Mouse (Mus musculus) limb, embryonic 11.5 days (tissue): ENCODE data around the gene Fermt2. TPM values are rescaled to one million over a fixed set of nuclear protein-coding genes. Genes with fewer than 3 reads are reported as not detected.

Source experiments
- ATAC-seq: fragments of 200-750 bp; cut with Nextera tagmentation; 2 replicates; pipeline ENCODE4 v1.8.0; 2017; ENCODE audit warnings: low read depth; ENCODE audit not compliant: insufficient number of reproducible peaks, low FRiP score, low TSS enrichment
- DNase-seq: peaks from one replicate; pipeline ENCODE4 v3.0.0-alpha.2; 2015; ENCODE audit warnings: low spot score
- H3K27ac ChIP-seq: fragments of 300-500 bp; sonication (generic); replicated peaks from 2 replicates; pipeline ENCODE4 v1.5.1; 2014; ENCODE audit warnings: low read depth, mild to moderate bottlenecking, low read length
- H3K27me3 ChIP-seq: fragments of 300-500 bp; sonication (generic); 2 replicates; pipeline ENCODE4 v1.6.1; 2014; ENCODE audit warnings: mild to moderate bottlenecking, low read length, mixed read lengths; ENCODE audit not compliant: control insufficient read depth, insufficient read depth
- H3K36me3 ChIP-seq: fragments of 300-500 bp; sonication (generic); 2 replicates; pipeline ENCODE4 v1.6.1; 2014; ENCODE audit warnings: mild to moderate bottlenecking, low read length, moderate library complexity, mixed read lengths; ENCODE audit not compliant: control insufficient read depth, insufficient read depth
- H3K4me1 ChIP-seq: fragments of 300-500 bp; sonication (generic); 2 replicates; pipeline ENCODE4 v1.6.1; 2014; ENCODE audit warnings: low read length, mixed read lengths; ENCODE audit not compliant: control insufficient read depth, insufficient read depth
- H3K4me2 ChIP-seq: fragments of 300-500 bp; sonication (generic); 2 replicates; pipeline ENCODE4 v1.6.1; 2014; ENCODE audit warnings: low read depth, mild to moderate bottlenecking, moderate library complexity; ENCODE audit not compliant: severe bottlenecking
- H3K4me3 ChIP-seq: fragments of 300-500 bp; sonication (generic); 2 replicates; pipeline ENCODE4 v1.5.1; 2014; ENCODE audit warnings: low read depth, low read length
- H3K9ac ChIP-seq: fragments of 300-500 bp; sonication (generic); 2 replicates; pipeline ENCODE4 v1.6.1; 2014; ENCODE audit warnings: mild to moderate bottlenecking, low read length
- H3K9me3 ChIP-seq: fragments of 300-500 bp; sonication (generic); 2 replicates; pipeline ENCODE4 v1.6.1; 2016; ENCODE audit warnings: low read length; ENCODE audit not compliant: control insufficient read depth
- WGBS: fragments of 180-500 bp; shearing (Covaris S2); extraction: QIAGEN DNeasy Blood & Tissue Kit; methylation state at CpG from one replicate; pipeline ENCODE4 v1.1.7; 2014; 5-methylcytosine and 5-hydroxymethylcytosine counted together
- polyA plus RNA-seq: library from polyadenylated mRNA; unstranded; fragments of >200 nt; fragmentation: Nextera tagmentation; extraction: Ambion mirVana; gene quantifications from 2 replicates; pipeline ENCODE4 v1.2.1, GENCODE M21; 2014

Gene Fermt2
- polyA plus RNA-seq, 1 experiment from 2014 or later = 121 TPM

GRCm38 (mm10) chr14:45464036-45465035, 65.6 kb downstream of the Fermt2 start:
- 63% methylated on average over 19 of the region's 19 CpGs for WGBS
- Histone ChIP-seq H3K4me3 (no peak overlapping the region), H3K27me3 (no peaks in the 10 kb centered on the region), H3K27ac (no peak overlapping the region), H3K4me1 (peaks cover 12% of the 10 kb centered on the region; the same call in 1 of the 2 replicates), H3K9ac (no peak overlapping the region), H3K4me2 (no peak overlapping the region), H3K36me3 (peaks cover 10% of the 10 kb centered on the region; the same call in 1 of the 2 replicates), H3K9me3 (no peaks in the 10 kb centered on the region)
- ATAC-seq (no peak), DNase-seq (no peak)

GRCm38 (mm10) chr14:45463599-45463998, 66.3 kb downstream of the Fermt2 start:
- H3K9ac ChIP-seq = no peak overlapping the region
- 26% methylated on average over 10 of the region's 10 CpGs for WGBS
- no peak overlapping the region for H3K4me2 ChIP-seq
- H3K4me3 ChIP-seq = no peak overlapping the region
- DNase-seq (peak; percentile 34), ATAC-seq (no peak)
- H3K9me3 ChIP-seq = no peaks in the 10 kb centered on the region
- no peaks in the 10 kb centered on the region for H3K27me3 ChIP-seq
- 0 out of 2 replicates have a peak overlapping the region, but pooled peaks have one; percentile 3 for H3K27ac ChIP-seq
- H3K36me3 ChIP-seq = peaks cover 5% of the 10 kb centered on the region; the same call in 1 of the 2 replicates
- peaks cover 12% of the 10 kb centered on the region; the same call in 1 of the 2 replicates for H3K4me1 ChIP-seq

- H3K36me3 ChIP-seq = peaks cover 5% of the 10 kb centered on the region; the same call in 1 of the 2 replicates
- no peak overlapping the region for H3K4me2 ChIP-seq
- ATAC-seq = no peak
- no peaks in the 10 kb centered on the region for H3K27me3 ChIP-seq
- H3K9me3 ChIP-seq = no peaks in the 10 kb centered on the region
- H3K27ac ChIP-seq = 0 out of 2 replicates have a peak overlapping the region, but pooled peaks have one; percentile 3
- WGBS = 69% methylated on average over 10 of the region's 10 CpGs
- DNase-seq = no peak
- no peak overlapping the region for H3K4me3 ChIP-seq
- no peak overlapping the region for H3K9ac ChIP-seq
- peaks cover 12% of the 10 kb centered on the region; the same call in 1 of the 2 replicates for H3K4me1 ChIP-seq
Measured at GRCm38 (mm10) chr14:45462875-45463475, 66.9 kb downstream of the Fermt2 start.

GRCm38 (mm10) chr14:45462374-45462773, 67.5 kb downstream of the Fermt2 start:
- no peak overlapping the region for H3K9ac ChIP-seq
- no peaks in the 10 kb centered on the region for H3K9me3 ChIP-seq
- peaks cover 12% of the 10 kb centered on the region; the same call in 1 of the 2 replicates for H3K4me1 ChIP-seq
- no peak for ATAC-seq
- peaks cover 5% of the 10 kb centered on the region; the same call in 1 of the 2 replicates for H3K36me3 ChIP-seq
- no peak overlapping the region for H3K27ac ChIP-seq
- H3K4me2 ChIP-seq = no peak overlapping the region
- H3K27me3 ChIP-seq = no peaks in the 10 kb centered on the region
- DNase-seq = peak; percentile 67
- 34% methylated on average over 6 of the region's 6 CpGs for WGBS
- H3K4me3 ChIP-seq = no peak overlapping the region

- ATAC-seq (no peak), DNase-seq (no peak)
- Histone ChIP-seq H3K4me1 (peaks cover 12% of the 10 kb centered on the region; the same call in 1 of the 2 replicates), H3K27me3 (no peaks in the 10 kb centered on the region), H3K36me3 (peaks cover 5% of the 10 kb centered on the region; the same call in 1 of the 2 replicates), H3K27ac (no peak overlapping the region), H3K9ac (no peak overlapping the region), H3K9me3 (no peaks in the 10 kb centered on the region), H3K4me3 (no peak overlapping the region), H3K4me2 (no peak overlapping the region)
- 94% methylated on average over 6 of the region's 6 CpGs for WGBS
Measured at GRCm38 (mm10) chr14:45461945-45462344, 68.0 kb downstream of the Fermt2 start.

GRCm38 (mm10) chr14:45460491-45460890, 69.4 kb downstream of the Fermt2 start:
- Histone ChIP-seq H3K4me3 (no peak overlapping the region), H3K36me3 (peaks cover 3% of the 10 kb centered on the region; the same call in 1 of the 2 replicates), H3K27ac (no peak overlapping the region), H3K27me3 (no peaks in the 10 kb centered on the region), H3K9ac (no peak overlapping the region), H3K4me2 (no peak overlapping the region), H3K9me3 (no peaks in the 10 kb centered on the region), H3K4me1 (peaks cover 22% of the 10 kb centered on the region)
- ATAC-seq = no peak
- no peak for DNase-seq
- 92% methylated on average over 10 of the region's 10 CpGs for WGBS

GRCm38 (mm10) chr14:45459877-45460276, 70.0 kb downstream of the Fermt2 start:
- 95% methylated on average over 14 of the region's 14 CpGs for WGBS
- H3K4me3 ChIP-seq = no peak overlapping the region
- no peaks in the 10 kb centered on the region for H3K27me3 ChIP-seq
- no peak overlapping the region for H3K9ac ChIP-seq
- DNase-seq (no peak), ATAC-seq (no peak)
- peaks cover 22% of the 10 kb centered on the region for H3K4me1 ChIP-seq
- no peak overlapping the region for H3K27ac ChIP-seq
- no peak overlapping the region for H3K4me2 ChIP-seq
- no peaks in the 10 kb centered on the region for H3K9me3 ChIP-seq
- peaks cover 3% of the 10 kb centered on the region; the same call in 1 of the 2 replicates for H3K36me3 ChIP-seq

GRCm38 (mm10) chr14:45457003-45457402, 72.9 kb downstream of the Fermt2 start:
- Histone ChIP-seq H3K4me2 (no peak overlapping the region), H3K9me3 (no peaks in the 10 kb centered on the region), H3K27me3 (no peaks in the 10 kb centered on the region), H3K4me3 (no peak overlapping the region), H3K27ac (no peak overlapping the region), H3K36me3 (peaks cover 3% of the 10 kb centered on the region; the same call in 1 of the 2 replicates), H3K9ac (no peak overlapping the region), H3K4me1 (peaks cover 17% of the 10 kb centered on the region)
- DNase-seq (no peak), ATAC-seq (no peak)
- 89% methylated on average over 9 of the region's 9 CpGs for WGBS
